Mouse (Mus musculus) stomach, embryonic 14.5 days (tissue): ENCODE results near the gene Atp11b. TPM values are rescaled to one million over a fixed set of nuclear protein-coding genes. Genes with fewer than 3 reads are reported as not detected.

Experiments used
- ATAC-seq: fragments of 200-750 bp; cut with Nextera tagmentation; 2 replicates; pipeline ENCODE4 v1.8.0; 2017; ENCODE audit warnings: low read depth, moderate TSS enrichment; ENCODE audit not compliant: insufficient number of reproducible peaks, insufficient read depth, low FRiP score
- H3K27ac ChIP-seq: fragments of 300-500 bp; sonication (generic); 2 replicates; pipeline ENCODE4 v1.5.1; 2014; ENCODE audit warnings: mild to moderate bottlenecking, low read length, moderate library complexity, mixed read lengths
- H3K27me3 ChIP-seq: fragments of 300-500 bp; sonication (generic); 2 replicates; pipeline ENCODE4 v1.6.1; 2014; ENCODE audit warnings: low read length, control low read depth, mixed read lengths; ENCODE audit not compliant: control insufficient read depth, insufficient read depth
- H3K36me3 ChIP-seq: fragments of 300-500 bp; sonication (generic); 2 replicates; pipeline ENCODE4 v1.6.1; 2014; ENCODE audit warnings: mild to moderate bottlenecking, control low read depth, low read length, moderate library complexity, mixed read lengths; ENCODE audit not compliant: control insufficient read depth, insufficient read depth
- H3K4me1 ChIP-seq: fragments of 300-500 bp; sonication (generic); 2 replicates; pipeline ENCODE4 v1.6.1; 2014; ENCODE audit warnings: low read length, control low read depth, mixed read lengths; ENCODE audit not compliant: control insufficient read depth, insufficient read depth
- H3K4me2 ChIP-seq: fragments of 300-500 bp; sonication (generic); replicated peaks from 2 replicates; pipeline ENCODE4 v1.6.1; 2014; ENCODE audit warnings: low read depth, low read length, control low read depth
- H3K4me3 ChIP-seq: fragments of 300-500 bp; sonication (generic); 2 replicates; pipeline ENCODE4 v1.5.1; 2014; ENCODE audit warnings: low read depth, low read length, control low read depth
- H3K9ac ChIP-seq: fragments of 300-500 bp; sonication (generic); replicated peaks from 2 replicates; pipeline ENCODE4 v1.6.1; 2014; ENCODE audit warnings: low read depth, mild to moderate bottlenecking, control low read depth, low read length, moderate library complexity, mixed read lengths
- H3K9me3 ChIP-seq: fragments of 300-500 bp; sonication (generic); 2 replicates; pipeline ENCODE4 v1.6.1; 2016; ENCODE audit warnings: low read depth, low read length, control low read depth; ENCODE audit not compliant: control insufficient read depth
- WGBS: fragments of 180-500 bp; shearing (Covaris S2); extraction: QIAGEN DNeasy Blood & Tissue Kit; methylation state at CpG from one replicate; pipeline ENCODE4 v1.1.7; 2014; 5-methylcytosine and 5-hydroxymethylcytosine counted together
- polyA plus RNA-seq: library from polyadenylated mRNA; unstranded; fragments of >200 nt; fragmentation: Nextera tagmentation; extraction: Ambion mirVana; gene quantifications from 2 replicates; pipeline ENCODE4 v1.2.1, GENCODE M21; 2014

The Atp11b gene
- polyA plus RNA-seq: 52.3 and 58.2 TPM in 2 replicates

DNA sequence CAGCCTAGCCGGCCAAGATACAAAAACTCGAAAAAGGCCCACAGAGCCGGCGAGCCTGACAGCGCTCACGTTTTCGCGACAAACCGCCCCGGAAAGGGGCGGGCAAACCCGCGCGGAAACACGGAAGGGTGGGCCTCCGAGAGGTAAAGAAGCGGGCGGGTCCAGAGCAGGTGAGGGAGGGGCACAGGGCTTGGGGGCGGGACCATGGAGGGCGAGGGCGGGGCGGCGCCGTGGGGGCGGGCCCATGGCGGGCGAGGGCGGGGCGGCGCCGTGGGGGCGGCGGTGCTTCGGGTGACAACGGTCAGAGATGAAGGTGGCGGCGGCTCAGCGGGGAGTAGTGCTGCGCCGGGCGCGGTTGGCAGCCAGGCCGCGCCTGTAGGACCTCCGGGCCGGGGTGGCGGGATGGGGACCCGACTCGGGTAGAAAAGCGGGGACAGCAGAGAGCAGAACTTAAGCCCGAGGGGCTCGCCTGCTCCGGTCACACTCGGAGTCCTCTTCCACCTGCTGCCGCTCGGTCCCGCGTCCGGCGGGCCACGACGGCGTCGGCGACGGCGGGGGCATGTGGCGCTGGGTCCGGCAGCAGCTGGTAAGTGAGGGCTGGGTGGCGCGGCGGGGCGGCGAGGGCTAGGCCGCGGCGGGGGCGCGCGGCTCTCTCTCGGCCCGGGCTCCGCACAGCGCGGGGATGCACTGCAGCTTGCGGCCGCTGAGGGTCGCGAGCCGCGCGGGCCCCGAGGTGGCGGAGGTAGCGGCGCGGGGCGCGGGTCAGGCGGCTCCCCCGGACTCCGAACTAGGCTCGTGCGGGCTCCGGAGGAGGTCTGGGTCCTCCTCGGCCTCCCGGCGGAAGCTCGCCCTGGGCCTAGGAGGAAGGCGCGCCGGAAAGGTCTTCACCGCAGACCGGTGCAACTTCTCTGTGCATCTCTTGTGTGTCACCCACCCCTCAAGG, at the start of gene Atp11b:
Gene Atp11b (plus strand): TSS at position 282 of the 943 bp plus-strand sequence.
- Histone ChIP-seq H3K4me1 (no peaks in the 10 kb centered on the region; the same call in 1 of the 2 replicates), H3K4me2 (peak within 1 kb of the TSS; percentile 60), H3K4me3 (peak within 1 kb of the TSS; percentile 87), H3K27ac (peak within 1 kb of the TSS; percentile 93), H3K9me3 (no peaks in the 10 kb centered on the region), H3K27me3 (no peaks in the 10 kb centered on the region), H3K9ac (peak within 1 kb of the TSS; percentile 87), H3K36me3 (no peaks in the 10 kb centered on the region)
- WGBS: under 1% methylated on average over 100 of the region's 114 CpGs
- ATAC-seq: peak; percentile 92

DNA sequence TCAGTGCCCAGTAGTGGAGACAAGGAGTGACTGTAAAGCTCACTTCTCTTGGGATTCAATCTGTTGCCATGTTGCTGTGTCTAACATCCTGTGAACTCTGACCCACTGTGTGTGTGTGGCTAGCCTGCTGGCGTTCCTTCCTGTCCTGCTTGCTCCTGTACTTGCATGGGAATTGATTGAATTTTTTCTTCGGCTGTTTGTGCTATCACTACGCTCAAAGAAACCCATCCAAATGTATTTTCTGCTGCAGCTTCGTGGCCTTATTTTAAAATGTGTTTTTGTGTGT, 49.6 kb upstream of the Atp11b start:
- H3K27ac ChIP-seq: no peak overlapping the region
- no peaks in the 10 kb centered on the region for H3K9me3 ChIP-seq
- H3K4me1 ChIP-seq: no peaks in the 10 kb centered on the region
- H3K4me3 ChIP-seq: no peak overlapping the region
- no peaks in the 10 kb centered on the region for H3K36me3 ChIP-seq
- no peaks in the 10 kb centered on the region for H3K27me3 ChIP-seq
- H3K9ac ChIP-seq: no peak overlapping the region
- no peak overlapping the region for H3K4me2 ChIP-seq
- no peak for ATAC-seq
- WGBS: 70% methylated on average over 4 of the region's 4 CpGs

DNA sequence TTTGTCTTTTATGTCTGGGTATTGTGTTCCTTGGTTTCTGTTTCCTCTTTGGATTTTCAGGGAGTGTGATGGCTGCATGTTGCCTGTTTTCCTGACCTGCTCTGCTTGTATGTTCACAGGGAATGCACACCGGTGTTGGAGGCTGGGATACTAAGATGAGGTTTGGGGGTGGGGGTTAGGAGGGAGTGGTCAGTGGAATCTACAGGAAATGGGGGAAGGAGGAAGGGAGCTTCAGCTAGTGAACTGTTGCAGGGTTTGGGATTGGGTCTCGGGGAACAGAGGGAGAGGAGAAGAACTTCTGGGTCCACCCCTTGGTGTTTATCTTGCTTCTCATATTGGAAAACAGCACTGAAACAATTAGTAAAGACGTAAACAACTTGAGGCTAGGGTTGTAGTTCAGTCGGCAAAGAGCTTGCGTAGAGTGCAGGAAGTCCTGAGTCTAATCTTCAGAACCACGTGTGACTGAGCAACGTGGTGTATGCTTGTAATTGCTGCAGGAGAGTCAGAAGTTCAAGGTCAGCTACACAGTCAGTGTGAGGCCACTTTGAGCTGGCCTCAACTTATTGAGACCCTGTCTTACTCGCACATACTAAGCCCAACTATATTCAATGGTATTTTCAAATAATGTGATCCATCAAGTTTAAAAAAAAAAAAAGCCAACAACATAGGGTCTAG, 34.2 kb upstream of the Atp11b start:
- no peaks in the 10 kb centered on the region for H3K27me3 ChIP-seq
- ATAC-seq: no peak
- peak overlapping the region; percentile 66; the same call in 1 of the 2 replicates for H3K27ac ChIP-seq
- WGBS: 74% methylated on average over 8 of the region's 8 CpGs
- no peaks in the 10 kb centered on the region for H3K9me3 ChIP-seq
- no peaks in the 10 kb centered on the region for H3K36me3 ChIP-seq
- no peaks in the 10 kb centered on the region for H3K4me1 ChIP-seq
- H3K9ac ChIP-seq: no peak overlapping the region
- H3K4me3 ChIP-seq: no peak overlapping the region
- no peak overlapping the region for H3K4me2 ChIP-seq

DNA sequence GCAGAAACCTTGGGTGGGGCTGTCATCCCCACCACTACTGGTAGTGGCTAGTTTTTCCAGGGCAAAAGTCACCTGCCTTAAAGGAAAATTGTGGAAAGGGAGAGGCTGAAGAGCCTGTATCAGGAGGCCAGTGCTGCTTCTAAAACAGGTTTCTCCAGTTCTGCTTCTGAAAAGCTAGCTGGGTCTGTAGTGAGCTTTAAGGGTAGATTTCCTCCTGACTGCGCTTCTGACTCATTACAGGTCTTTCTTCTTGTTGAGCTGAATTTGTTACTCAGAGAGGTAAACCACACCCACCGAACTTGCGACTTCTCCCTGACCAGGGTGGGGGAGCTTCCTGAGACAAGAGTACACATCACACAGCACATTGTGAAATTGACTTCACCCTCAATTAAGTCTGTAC, 33.1 kb upstream of the Atp11b start:
- ATAC-seq: peak; percentile 94
- Histone ChIP-seq H3K36me3 (no peaks in the 10 kb centered on the region), H3K27me3 (no peaks in the 10 kb centered on the region), H3K9ac (no peak overlapping the region), H3K4me3 (no peak overlapping the region), H3K4me2 (no peak overlapping the region), H3K9me3 (no peaks in the 10 kb centered on the region), H3K27ac (peak overlapping the region; percentile 66; the same call in 1 of the 2 replicates), H3K4me1 (no peaks in the 10 kb centered on the region)
- WGBS: 50% methylated on average over 3 of the region's 3 CpGs

DNA sequence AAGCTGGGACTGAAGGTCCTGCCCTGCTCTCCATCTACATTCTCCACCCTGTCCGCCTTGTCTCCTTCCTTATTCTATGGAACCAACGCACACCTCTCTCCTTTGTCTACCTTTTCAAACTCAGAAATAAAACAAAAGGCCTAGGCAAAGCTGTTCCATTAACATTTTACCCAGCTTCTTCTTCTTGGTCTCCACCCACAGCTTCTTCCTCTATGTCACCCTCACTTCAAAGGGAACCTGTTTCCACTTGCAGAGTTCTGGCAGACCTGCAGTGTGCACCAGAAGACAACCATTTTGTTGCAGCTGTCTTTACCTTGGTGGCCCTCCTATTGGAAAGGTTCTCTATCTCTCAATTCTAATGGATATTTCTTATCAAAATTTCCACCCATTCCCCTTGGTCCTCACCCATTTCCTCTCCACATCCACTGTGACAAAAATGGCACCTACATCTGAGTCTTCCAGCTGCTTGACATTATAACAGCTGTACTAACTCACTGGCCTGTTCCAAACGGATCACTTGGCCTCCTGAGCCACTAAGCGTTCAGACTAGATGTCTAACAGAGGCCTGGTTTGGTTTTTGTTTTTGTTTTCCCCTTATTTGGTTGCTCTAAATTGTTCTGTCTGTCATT, 32.0 kb upstream of the Atp11b start:
- H3K4me3 ChIP-seq: no peak overlapping the region
- H3K27ac ChIP-seq: peak overlapping the region; percentile 62; the same call in 1 of the 2 replicates
- no peaks in the 10 kb centered on the region for H3K36me3 ChIP-seq
- no peak overlapping the region for H3K4me2 ChIP-seq
- no peaks in the 10 kb centered on the region for H3K4me1 ChIP-seq
- H3K9me3 ChIP-seq: no peaks in the 10 kb centered on the region
- 55% methylated on average over 4 of the region's 4 CpGs for WGBS
- H3K9ac ChIP-seq: no peak overlapping the region
- ATAC-seq: no peak
- no peaks in the 10 kb centered on the region for H3K27me3 ChIP-seq

DNA sequence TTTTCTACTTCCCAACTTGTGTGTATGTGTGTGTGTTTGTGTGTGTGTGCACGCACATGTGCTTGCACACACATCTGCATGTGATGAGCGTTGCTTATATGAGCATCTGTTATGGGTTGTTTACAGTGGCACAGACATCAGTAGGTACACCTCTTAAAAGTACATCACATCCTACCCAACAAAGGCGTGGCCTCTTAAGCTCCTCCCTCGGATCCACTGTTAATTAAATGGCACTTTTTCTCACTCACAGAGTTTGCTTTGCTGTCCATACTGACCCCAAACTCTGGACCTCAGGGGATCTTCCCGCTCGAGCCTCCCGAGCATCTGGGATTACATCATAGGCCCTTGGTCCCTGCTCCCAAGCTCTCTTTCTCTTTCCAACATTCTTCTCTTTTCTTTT, 31.1 kb upstream of the Atp11b start:
- no peak overlapping the region for H3K27ac ChIP-seq
- H3K9ac ChIP-seq: no peak overlapping the region
- no peaks in the 10 kb centered on the region for H3K27me3 ChIP-seq
- 87% methylated on average over 7 of the region's 7 CpGs for WGBS
- no peaks in the 10 kb centered on the region for H3K9me3 ChIP-seq
- H3K4me1 ChIP-seq: no peaks in the 10 kb centered on the region
- no peak overlapping the region for H3K4me3 ChIP-seq
- no peaks in the 10 kb centered on the region for H3K36me3 ChIP-seq
- no peak for ATAC-seq
- no peak overlapping the region for H3K4me2 ChIP-seq

DNA sequence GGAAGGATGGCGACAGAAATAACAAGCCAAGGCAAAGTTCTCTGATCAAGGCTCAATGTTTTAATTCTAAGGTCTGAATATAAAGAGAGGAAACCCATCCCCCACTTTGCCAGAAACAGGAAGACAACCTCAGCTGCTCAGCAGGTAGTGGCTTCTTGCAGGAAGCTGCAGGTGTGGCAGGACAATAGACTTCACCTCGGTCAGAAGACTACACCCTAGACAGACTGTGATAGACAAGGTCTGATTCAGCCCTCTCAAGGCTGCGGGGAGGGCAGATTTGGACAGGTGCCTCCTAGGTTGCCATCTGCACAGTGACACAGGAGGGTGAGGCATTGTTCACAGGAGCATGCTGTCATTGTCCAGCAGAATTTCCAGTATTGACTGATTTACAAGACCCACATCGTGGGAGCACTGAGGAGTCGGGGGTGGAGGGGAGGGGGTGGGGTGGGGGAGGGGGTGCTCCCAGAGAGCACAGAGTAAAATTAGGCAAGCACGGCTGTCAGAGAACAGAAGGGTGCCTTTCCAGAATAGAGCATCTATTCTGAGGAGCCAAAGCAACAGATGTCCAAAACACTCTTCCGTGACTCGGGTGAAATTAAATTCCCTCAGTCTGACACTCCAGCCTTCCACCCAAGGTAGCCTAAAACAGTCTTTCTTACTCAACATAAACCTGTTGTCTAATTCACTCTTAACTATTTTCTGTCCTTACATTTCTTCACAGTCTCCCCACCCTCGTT, 30.2 kb upstream of the Atp11b start:
- no peaks in the 10 kb centered on the region for H3K4me1 ChIP-seq
- 55% methylated on average over 9 of the region's 9 CpGs for WGBS
- no peak overlapping the region for H3K27ac ChIP-seq
- H3K4me3 ChIP-seq: no peak overlapping the region
- no peaks in the 10 kb centered on the region for H3K27me3 ChIP-seq
- H3K36me3 ChIP-seq: no peaks in the 10 kb centered on the region
- ATAC-seq: no peak
- no peak overlapping the region for H3K4me2 ChIP-seq
- H3K9me3 ChIP-seq: no peaks in the 10 kb centered on the region
- no peak overlapping the region for H3K9ac ChIP-seq

DNA sequence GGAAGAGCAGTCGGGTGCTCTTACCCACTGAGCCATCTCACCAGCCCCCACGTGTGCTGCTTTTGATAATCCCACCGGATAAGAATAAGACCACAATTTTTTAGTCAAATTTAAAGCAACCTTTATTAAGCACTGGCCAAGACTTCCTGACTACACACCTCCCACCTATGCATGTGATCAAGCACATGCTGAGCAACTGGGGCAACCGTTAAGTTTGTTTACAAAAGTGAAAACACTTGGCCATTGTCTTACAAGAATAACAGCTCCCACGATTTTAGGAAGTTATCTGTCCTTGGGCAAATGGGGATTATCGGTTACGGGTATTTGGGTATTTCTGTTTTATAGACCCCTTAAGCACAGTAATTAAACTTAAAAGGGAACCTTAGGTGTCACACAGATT, 28.8 kb upstream of the Atp11b start:
- H3K4me1 ChIP-seq: no peaks in the 10 kb centered on the region; the same call in 1 of the 2 replicates
- no peak for ATAC-seq
- no peak overlapping the region for H3K27ac ChIP-seq
- H3K4me3 ChIP-seq: no peak overlapping the region
- WGBS: 63% methylated on average over 7 of the region's 7 CpGs
- no peaks in the 10 kb centered on the region for H3K27me3 ChIP-seq
- no peak overlapping the region for H3K4me2 ChIP-seq
- H3K9me3 ChIP-seq: no peaks in the 10 kb centered on the region
- H3K36me3 ChIP-seq: no peaks in the 10 kb centered on the region
- H3K9ac ChIP-seq: no peak overlapping the region
